In the genomic region with DNA sequence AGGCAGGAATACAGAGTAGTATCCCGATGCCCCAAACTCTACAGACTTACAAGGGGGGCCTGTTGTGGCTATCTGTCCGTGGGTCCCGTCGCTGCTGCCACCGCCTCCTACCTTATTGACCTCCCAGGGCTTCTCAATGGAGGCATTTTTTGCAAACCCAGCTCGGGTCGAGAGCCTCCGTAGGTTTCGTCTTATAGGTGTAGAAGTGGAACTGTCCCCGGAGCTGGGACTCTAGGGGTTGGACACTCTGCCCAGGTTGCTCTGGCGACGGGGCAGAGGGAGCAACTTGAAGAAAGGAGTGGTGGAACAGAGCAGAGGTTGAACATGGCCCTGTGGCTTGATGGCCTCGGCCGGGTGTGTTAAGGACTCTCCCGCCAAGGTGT, we compare ENCODE assay signal across 10 mouse cellular contexts. TPM values are rescaled to one million over a fixed set of nuclear protein-coding genes. Genes with fewer than 3 reads are reported as not detected.
DNase-seq lines count a peak whose midpoint lies in the region; ATAC-seq and TF ChIP-seq lines count a peak whose summit lies in the region.
"Had no signal": no experiment of that assay in that cellular context is flagged by ENCODE, and none has a peak within 500 bp of the region (broad histone marks: within the 10 kb centered on the region; RNA-seq: fewer than 3 reads in every experiment).

No protein-coding gene starts in this region.

- no peak overlapping the region for H3K27ac ChIP-seq in lung, postnatal 0 days (ENCODE audit: low read length)
- H3K27ac ChIP-seq in liver, embryonic 15.5 days (replicated peaks): no peak overlapping the region

- TF ChIP-seq EP300 in lung, postnatal 0 days (IDR thresholded peaks at IDR 0.05): no peak

- H3K4me2 ChIP-seq in lung, postnatal 0 days (replicated peaks; ENCODE audit: low read depth, low read length): peak overlapping the region; percentile 53
- peak overlapping the region; percentile 52; the same call in 1 of the 2 replicates for H3K4me2 ChIP-seq in liver, embryonic 15.5 days

- H3K27me3 ChIP-seq in lung, postnatal 0 days (replicated peaks; ENCODE audit: insufficient read depth, low read length): no peaks in the 10 kb centered on the region; the same call in 1 of the 2 replicates
- peaks cover 43% of the 10 kb centered on the region for H3K27me3 ChIP-seq in liver, embryonic 15.5 days

- no peak for TF ChIP-seq CTCF in lung, postnatal 0 days (IDR thresholded peaks at IDR 0.05)

- no peaks in the 10 kb centered on the region for H3K9me3 ChIP-seq in lung, postnatal 0 days (ENCODE audit: low read length)
- no peaks in the 10 kb centered on the region for H3K9me3 ChIP-seq in liver, embryonic 15.5 days (replicated peaks)

- no peak for ATAC-seq in lung, postnatal 0 days
- ATAC-seq in liver, embryonic 15.5 days (ENCODE audit: insufficient read depth): no peak

- peaks cover 3% of the 10 kb centered on the region; the same call in 1 of the 2 replicates for H3K4me1 ChIP-seq in lung, postnatal 0 days (ENCODE audit: insufficient read depth, low read depth, low read length)
- no peaks in the 10 kb centered on the region for H3K4me1 ChIP-seq in liver, embryonic 15.5 days (replicated peaks)

- no peaks in the 10 kb centered on the region for H3K36me3 ChIP-seq in lung, postnatal 0 days (ENCODE audit: insufficient read depth, low read length)
- no peaks in the 10 kb centered on the region for H3K36me3 ChIP-seq in liver, embryonic 15.5 days (replicated peaks)

- 9% methylated on average over 15 of the region's 15 CpGs for WGBS in lung, postnatal 0 days
- WGBS in liver, embryonic 15.5 days (ENCODE audit: insufficient replicate concordance): 12% methylated on average over 15 of the region's 15 CpGs

- H3K4me3 ChIP-seq in lung, postnatal 0 days (ENCODE audit: low read depth, low read length): peak overlapping the region; percentile 25; the same call in 1 of the 2 replicates
- H3K4me3 ChIP-seq in liver, embryonic 15.5 days (replicated peaks): no peak overlapping the region
- H3K4me3 ChIP-seq: myocyte had no signal

- no peak overlapping the region for H3K9ac ChIP-seq in lung, postnatal 0 days (replicated peaks; ENCODE audit: low read depth)
- H3K9ac ChIP-seq in liver, embryonic 15.5 days: no peak overlapping the region

- peak; percentile 13 to 53 for DNase-seq in adrenal gland, adult (ENCODE audit: inconsistent age in 2 of 2, low spot score in 1 of 2)
- no peak for DNase-seq in adrenal gland, postnatal 25 days
- no peak for DNase-seq in lung, postnatal 0 days (ENCODE audit: low spot score)
- DNase-seq in lung, postnatal 25 days (ENCODE audit: low spot score): no peak
- no peak for DNase-seq in thymus, adult 18-20 months
- no peak for DNase-seq in left cerebral cortex, adult 18-20 months (ENCODE audit: low spot score in 2 of 2)
- DNase-seq in cerebellum, postnatal 4 days (ENCODE audit: low spot score in 2 of 2): no peak

RNA-seq across cellular contexts. Expression of gene Rflna, which starts 0.8 kb away (rescaled TPM):
- 3.9 and 4.3 TPM in 2 replicates for total RNA-seq in adrenal gland, postnatal 25 days (2021)
- 15.6 and 17.1 TPM in 2 replicates for polyA plus RNA-seq in lung, postnatal 0 days (2015; fragmentation: Nextera tagmentation; extraction: Ambion mirVana)
- polyA plus RNA-seq in liver, embryonic 15.5 days (2015; fragmentation: Nextera tagmentation; extraction: Ambion mirVana): 0.20 and 0.22 TPM in 2 replicates
- total RNA-seq in left cerebral cortex, adult 18-20 months (2021): 1 to 10 TPM in 1 of 2 experiments, under 1 TPM in 1; 0.68 to 1.0 TPM
- total RNA-seq: common myeloid progenitor, adult 5-6 weeks had no signal

Comparison
In these comparisons a context has a peak if more than half of its experiments do, and no peak if none do; other contexts are left out.
1. DNase-seq: peak in adrenal gland, adult (2 of 2); none in adrenal gland, postnatal 25 days (single experiment), lung, postnatal 0 days (single experiment), lung, postnatal 25 days (single experiment), thymus, adult 18-20 months (0 of 2), left cerebral cortex, adult 18-20 months (0 of 2) and cerebellum, postnatal 4 days (0 of 2).